Mouse (Mus musculus) kidney, embryonic 14.5 days (tissue): Measurements from ENCODE around the gene Ube2i. TPM values are rescaled to one million over a fixed set of nuclear protein-coding genes. Genes with fewer than 3 reads are reported as not detected.
A peak's percentile ranks its signal among the peaks of the same experiment; 100 is the strongest.
"Not testable (repeated sequence)": the region's sequence is repeated elsewhere in the genome, so short reads cannot be mapped to it uniquely, and the experiment has no call there.

Source experiments
- ATAC-seq: fragments of 200-750 bp; cut with Nextera tagmentation; 2 replicates; pipeline ENCODE4 v1.8.0; 2017; ENCODE audit warnings: moderate number of reproducible peaks, mild to moderate bottlenecking, moderate TSS enrichment, moderate library complexity; ENCODE audit not compliant: low FRiP score, low TSS enrichment
- H3K27ac ChIP-seq: fragments of 300-500 bp; sonication (generic); 2 replicates; pipeline ENCODE4 v1.5.1; 2014; ENCODE audit warnings: low read depth, mild to moderate bottlenecking, low read length, moderate library complexity, mixed read lengths
- H3K27me3 ChIP-seq: fragments of 300-500 bp; sonication (generic); 2 replicates; pipeline ENCODE4 v1.6.1; 2014; ENCODE audit warnings: mild to moderate bottlenecking, low read length; ENCODE audit not compliant: control insufficient read depth, insufficient read depth
- H3K36me3 ChIP-seq: fragments of 300-500 bp; sonication (generic); 2 replicates; pipeline ENCODE4 v1.6.1; 2014; ENCODE audit warnings: low read length, mixed read lengths; ENCODE audit not compliant: control insufficient read depth, insufficient read depth
- H3K4me1 ChIP-seq: fragments of 300-500 bp; sonication (generic); 2 replicates; pipeline ENCODE4 v1.6.1; 2014; ENCODE audit warnings: low read length, mixed read lengths; ENCODE audit not compliant: control insufficient read depth, insufficient read depth
- H3K4me2 ChIP-seq: fragments of 300-500 bp; sonication (generic); replicated peaks from 2 replicates; pipeline ENCODE4 v1.6.1; 2014; ENCODE audit warnings: low read depth, mild to moderate bottlenecking, low read length
- H3K4me3 ChIP-seq: fragments of 300-500 bp; sonication (generic); 2 replicates; pipeline ENCODE4 v1.5.1; 2014; ENCODE audit warnings: mild to moderate bottlenecking, low read length
- H3K9ac ChIP-seq: fragments of 300-500 bp; sonication (generic); 2 replicates; pipeline ENCODE4 v1.6.1; 2014; ENCODE audit warnings: low read depth, mild to moderate bottlenecking, low read length, moderate library complexity
- H3K9me3 ChIP-seq: fragments of 300-500 bp; sonication (generic); 2 replicates; pipeline ENCODE4 v1.6.1; 2016; ENCODE audit warnings: low read length; ENCODE audit not compliant: control insufficient read depth
- WGBS: fragments of 180-500 bp; shearing (Covaris S2); extraction: QIAGEN DNeasy Blood & Tissue Kit; methylation state at CpG from one replicate; pipeline ENCODE4 v1.1.7; 2014; 5-methylcytosine and 5-hydroxymethylcytosine counted together
- polyA plus RNA-seq: library from polyadenylated mRNA; unstranded; fragments of >200 nt; fragmentation: Nextera tagmentation; extraction: Ambion mirVana; gene quantifications from 2 replicates; pipeline ENCODE4 v1.2.1, GENCODE M21; 2014

The Ube2i gene
- polyA plus RNA-seq, 1 experiment from 2014 or later, result 744 TPM

GRCm38 (mm10) chr17:25224586-25225222 is 49.7 kb downstream of the Ube2i start:
- WGBS, result 90% methylated on average over 7 of the region's 7 CpGs
- Histone ChIP-seq H3K27me3 (no peaks in the 10 kb centered on the region), H3K4me1 (peaks cover 6% of the 10 kb centered on the region; the same call in 1 of the 2 replicates), H3K36me3 (peaks cover 9% of the 10 kb centered on the region; the same call in 1 of the 2 replicates), H3K27ac (no peak overlapping the region), H3K4me3 (no peak overlapping the region), H3K9ac (no peak overlapping the region), H3K4me2 (no peak overlapping the region), H3K9me3 (no peaks in the 10 kb centered on the region)
- no peak for ATAC-seq

GRCm38 (mm10) chr17:25222951-25223601 is 51.3 kb downstream of the Ube2i start:
- Histone ChIP-seq H3K27me3 (no peaks in the 10 kb centered on the region), H3K4me3 (peak overlapping the region; percentile 5; the same call in 1 of the 2 replicates), H3K4me1 (peaks cover 6% of the 10 kb centered on the region; the same call in 1 of the 2 replicates), H3K36me3 (peaks cover 9% of the 10 kb centered on the region), H3K9me3 (no peaks in the 10 kb centered on the region), H3K4me2 (peak overlapping the region; percentile 28; the same call in 1 of the 2 replicates), H3K9ac (no peak overlapping the region), H3K27ac (no peak overlapping the region)
- no peak for ATAC-seq
- 54% methylated on average over 6 of the region's 6 CpGs for WGBS

GRCm38 (mm10) chr17:25222504-25222940 is 51.9 kb downstream of the Ube2i start:
- not testable (repeated sequence) for H3K4me1 ChIP-seq, H3K27me3 ChIP-seq, H3K9ac ChIP-seq, H3K27ac ChIP-seq, H3K9me3 ChIP-seq
- Histone ChIP-seq H3K36me3 (peaks cover 11% of the 10 kb centered on the region), H3K4me2 (peak overlapping the region; percentile 83), H3K4me3 (peak overlapping the region; percentile 41)
- peak; percentile 82 for ATAC-seq
- WGBS, result 21% methylated on average over 12 of the region's 28 CpGs

GRCm38 (mm10) chr17:25221821-25222503 is 52.5 kb downstream of the Ube2i start:
- H3K4me3 ChIP-seq, result peak overlapping the region; percentile 41
- H3K9ac ChIP-seq, result peak overlapping the region; percentile 45; the same call in 1 of the 2 replicates
- no peaks in the 10 kb centered on the region for H3K27me3 ChIP-seq
- WGBS, result 3% methylated on average over 15 of the region's 30 CpGs
- peak; percentile 76 for ATAC-seq
- H3K36me3 ChIP-seq, result peaks cover 16% of the 10 kb centered on the region
- H3K4me1 ChIP-seq, result peaks cover 6% of the 10 kb centered on the region; the same call in 1 of the 2 replicates
- peak overlapping the region; percentile 83 for H3K4me2 ChIP-seq
- H3K9me3 ChIP-seq, result no peaks in the 10 kb centered on the region
- H3K27ac ChIP-seq, result no peak overlapping the region; the same call in 1 of the 2 replicates

GRCm38 (mm10) chr17:25220746-25221145 is 53.7 kb downstream of the Ube2i start:
- H3K27ac ChIP-seq, result no peak overlapping the region
- no peak overlapping the region for H3K4me3 ChIP-seq
- no peaks in the 10 kb centered on the region for H3K27me3 ChIP-seq
- H3K4me2 ChIP-seq, result no peak overlapping the region
- ATAC-seq, result no peak
- no peaks in the 10 kb centered on the region for H3K9me3 ChIP-seq
- peaks cover 6% of the 10 kb centered on the region; the same call in 1 of the 2 replicates for H3K4me1 ChIP-seq
- no peak overlapping the region for H3K9ac ChIP-seq
- H3K36me3 ChIP-seq, result peaks cover 24% of the 10 kb centered on the region
- 95% methylated on average over 1 of the region's 1 CpGs for WGBS

GRCm38 (mm10) chr17:25219492-25220295 is 54.7 kb downstream of the Ube2i start:
- peaks cover 6% of the 10 kb centered on the region; the same call in 1 of the 2 replicates for H3K4me1 ChIP-seq
- no peak for ATAC-seq
- no peaks in the 10 kb centered on the region for H3K9me3 ChIP-seq
- H3K27me3 ChIP-seq, result no peaks in the 10 kb centered on the region
- H3K4me3 ChIP-seq, result no peak overlapping the region
- H3K36me3 ChIP-seq, result peaks cover 33% of the 10 kb centered on the region
- no peak overlapping the region for H3K27ac ChIP-seq
- 94% methylated on average over 15 of the region's 15 CpGs for WGBS
- H3K9ac ChIP-seq, result no peak overlapping the region
- H3K4me2 ChIP-seq, result no peak overlapping the region

GRCm38 (mm10) chr17:25218967-25219366 is 55.5 kb downstream of the Ube2i start:
- H3K9ac ChIP-seq, result no peak overlapping the region
- no peak for ATAC-seq
- H3K27me3 ChIP-seq, result no peaks in the 10 kb centered on the region
- WGBS, result 90% methylated on average over 9 of the region's 9 CpGs
- H3K9me3 ChIP-seq, result no peaks in the 10 kb centered on the region
- H3K4me1 ChIP-seq, result peaks cover 6% of the 10 kb centered on the region; the same call in 1 of the 2 replicates
- no peak overlapping the region for H3K4me3 ChIP-seq
- peaks cover 37% of the 10 kb centered on the region for H3K36me3 ChIP-seq
- no peak overlapping the region for H3K4me2 ChIP-seq
- H3K27ac ChIP-seq, result no peak overlapping the region

- Histone ChIP-seq H3K27me3 (no peaks in the 10 kb centered on the region), H3K4me2 (no peak overlapping the region), H3K4me3 (no peak overlapping the region), H3K4me1 (no peaks in the 10 kb centered on the region), H3K9me3 (no peaks in the 10 kb centered on the region), H3K27ac (no peak overlapping the region), H3K9ac (no peak overlapping the region), H3K36me3 (peaks cover 61% of the 10 kb centered on the region)
- no peak for ATAC-seq
- WGBS, result 93% methylated on average over 3 of the region's 3 CpGs
These were observed 59.0 kb downstream of the Ube2i start for GRCm38 (mm10) chr17:25215431-25215830.
